ENCODE assay signal across 20 mouse cellular contexts in the genomic region with DNA sequence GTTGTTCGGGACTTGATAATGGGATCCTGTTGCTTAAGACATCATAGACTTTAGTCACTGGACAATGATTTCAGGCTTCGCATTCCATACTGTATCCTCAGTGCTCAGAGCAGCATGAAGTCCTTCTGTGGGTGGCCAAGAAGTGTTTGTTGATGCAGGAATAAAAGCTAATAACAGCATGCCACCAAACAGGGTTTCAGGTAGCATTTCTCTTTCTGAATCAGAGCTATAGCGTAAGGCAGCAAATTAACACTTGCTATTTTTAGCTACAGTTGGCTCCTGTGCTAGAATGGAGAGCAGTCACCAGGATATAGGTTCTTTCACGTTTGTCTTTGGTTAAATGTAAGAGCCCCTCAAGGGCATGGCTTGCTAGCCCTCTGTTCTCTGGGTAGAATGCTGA.
"Had no signal": no experiment of that assay in that cellular context is flagged by ENCODE, and none has a peak within 500 bp of the region (broad histone marks: within the 10 kb centered on the region; RNA-seq: fewer than 3 reads in every experiment).

No protein-coding gene starts in this region.

- H3K4me2 ChIP-seq: limb, embryonic 13.5 days; liver, embryonic 12.5 days; liver, embryonic 15.5 days; lung, embryonic 15.5 days; midbrain, embryonic 15.5 days had no signal

- H3K27ac ChIP-seq: layer of hippocampus, adult 2 months; limb, embryonic 10.5 days; limb, embryonic 13.5 days; liver, embryonic 12.5 days; liver, embryonic 15.5 days; lung, embryonic 15.5 days; midbrain, embryonic 10.5 days; midbrain, embryonic 15.5 days; stomach, postnatal 0 days had no signal

- DNase-seq: kidney, adult 9 months; kidney, postnatal 25 days; layer of hippocampus, adult 9-11 months; liver; lung, adult 18-20 months; lung, postnatal 10 days; lung, postnatal 36 days; thymus, adult 2 months; thymus, postnatal 14 days; thymus, postnatal 4 days had no signal

- H3K9me3 ChIP-seq: limb, embryonic 10.5 days; limb, embryonic 13.5 days; liver, embryonic 12.5 days; liver, embryonic 15.5 days; lung, embryonic 15.5 days; megakaryocyte, embryonic 14.5 days; midbrain, embryonic 10.5 days; midbrain, embryonic 15.5 days had no signal

- H3K4me1 ChIP-seq: limb, embryonic 10.5 days; limb, embryonic 13.5 days; liver, embryonic 12.5 days; liver, embryonic 15.5 days; lung, embryonic 15.5 days; megakaryocyte, embryonic 14.5 days; midbrain, embryonic 15.5 days had no signal

- ATAC-seq: liver, embryonic 12.5 days; midbrain, embryonic 15.5 days had no signal

- H3K36me3 ChIP-seq: limb, embryonic 10.5 days; limb, embryonic 13.5 days; liver, embryonic 12.5 days; liver, embryonic 15.5 days; lung, embryonic 15.5 days; midbrain, embryonic 10.5 days; midbrain, embryonic 15.5 days had no signal

- H3K27me3 ChIP-seq: limb, embryonic 13.5 days; liver, embryonic 12.5 days; liver, embryonic 15.5 days; lung, embryonic 15.5 days; megakaryocyte, embryonic 14.5 days; midbrain, embryonic 15.5 days had no signal

- H3K4me3 ChIP-seq: layer of hippocampus, adult 2 months; limb, embryonic 10.5 days; limb, embryonic 13.5 days; liver, embryonic 12.5 days; liver, embryonic 15.5 days; lung, embryonic 15.5 days; megakaryocyte, embryonic 14.5 days; midbrain, embryonic 10.5 days; midbrain, embryonic 15.5 days had no signal

- H3K9ac ChIP-seq: limb, embryonic 13.5 days; liver, embryonic 12.5 days; liver, embryonic 15.5 days; lung, embryonic 15.5 days; midbrain, embryonic 15.5 days had no signal
